Mouse (Mus musculus) mesoderm, embryonic 11.5 days (tissue): ENCODE results near the gene Rnf220.
A peak's percentile ranks its signal among the peaks of the same experiment; 100 is the strongest.

Experiments used
- DNase-seq: peaks from one replicate; pipeline ENCODE4 v3.0.0-alpha.2; 2012; ENCODE audit warnings: low read depth, low spot score

Rnf220 gene

DNA sequence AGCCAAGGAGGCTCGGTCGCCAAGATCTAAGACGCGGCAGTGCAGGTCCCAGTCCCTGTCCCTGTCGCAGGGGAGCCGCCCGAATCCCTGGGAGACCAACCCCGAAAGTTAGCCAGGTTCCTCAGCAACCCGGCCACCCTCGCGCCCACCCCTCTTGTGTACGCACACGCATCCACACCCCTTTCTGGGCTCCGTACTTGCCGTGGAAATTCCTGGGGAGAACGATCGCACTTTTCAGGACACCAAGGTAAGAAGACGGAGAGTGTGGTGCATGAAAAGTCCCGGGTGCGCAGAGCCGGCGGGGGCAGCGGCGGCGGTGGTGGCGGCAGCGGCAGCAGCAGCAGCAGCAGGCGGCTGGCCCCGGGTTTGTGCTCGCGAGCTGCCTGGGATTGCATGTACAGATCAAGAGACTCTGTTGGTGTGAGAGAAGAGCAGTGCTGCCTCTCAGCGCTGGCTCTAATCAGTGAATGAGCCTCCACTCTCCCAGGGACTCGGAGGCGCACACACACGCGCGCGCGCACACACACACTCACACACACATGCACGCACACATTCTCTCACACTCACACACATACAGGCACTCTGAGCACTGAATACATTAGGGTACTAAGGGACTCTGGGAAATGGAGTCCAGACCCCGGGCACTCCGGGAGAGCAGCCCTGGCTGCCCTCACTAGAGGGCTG lies at the start of gene Rnf220:
Gene Rnf220, minus strand, starts transcription at position 571 of the 684 bp plus-strand sequence.
- DNase-seq = peak; percentile 80

- no peak for DNase-seq
Measured at GRCm38 (mm10) chr4:117546616-117547015, 49.8 kb upstream of the Rnf220 start.

DNA sequence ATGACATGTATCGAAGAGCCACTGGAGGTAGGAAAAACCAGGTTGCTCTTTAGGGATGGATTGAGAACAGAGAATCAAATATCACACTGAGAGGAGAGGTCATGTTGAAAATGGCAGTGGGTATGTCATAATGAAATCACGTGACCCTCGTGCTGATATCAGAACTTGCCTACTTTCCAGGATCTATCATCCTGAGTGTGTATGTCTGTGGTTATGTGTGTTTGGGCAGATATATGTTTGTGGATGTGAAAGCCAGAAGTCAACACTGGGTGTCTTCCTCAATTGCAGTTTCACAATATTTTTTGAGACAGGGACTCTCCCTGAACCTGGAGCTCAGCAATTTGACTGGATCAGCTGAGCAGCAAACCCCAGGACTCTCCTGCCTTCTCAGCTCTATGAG lies 48.6 kb upstream of the Rnf220 start:
- no peak for DNase-seq

- no peak for DNase-seq
Measured at GRCm38 (mm10) chr4:117540571-117540970, 43.7 kb upstream of the Rnf220 start.

GRCm38 (mm10) chr4:117539329-117539980 lies 42.6 kb upstream of the Rnf220 start:
- DNase-seq = peak; percentile 61

- DNase-seq = no peak
Measured at GRCm38 (mm10) chr4:117537002-117537401, 40.1 kb upstream of the Rnf220 start.

- no peak for DNase-seq
Measured at GRCm38 (mm10) chr4:117535496-117536200, 38.8 kb upstream of the Rnf220 start.

- DNase-seq = no peak
Measured at GRCm38 (mm10) chr4:117529843-117530242, 33.0 kb upstream of the Rnf220 start.

GRCm38 (mm10) chr4:117527952-117528351 lies 31.1 kb upstream of the Rnf220 start:
- peak; percentile 64 for DNase-seq

DNA sequence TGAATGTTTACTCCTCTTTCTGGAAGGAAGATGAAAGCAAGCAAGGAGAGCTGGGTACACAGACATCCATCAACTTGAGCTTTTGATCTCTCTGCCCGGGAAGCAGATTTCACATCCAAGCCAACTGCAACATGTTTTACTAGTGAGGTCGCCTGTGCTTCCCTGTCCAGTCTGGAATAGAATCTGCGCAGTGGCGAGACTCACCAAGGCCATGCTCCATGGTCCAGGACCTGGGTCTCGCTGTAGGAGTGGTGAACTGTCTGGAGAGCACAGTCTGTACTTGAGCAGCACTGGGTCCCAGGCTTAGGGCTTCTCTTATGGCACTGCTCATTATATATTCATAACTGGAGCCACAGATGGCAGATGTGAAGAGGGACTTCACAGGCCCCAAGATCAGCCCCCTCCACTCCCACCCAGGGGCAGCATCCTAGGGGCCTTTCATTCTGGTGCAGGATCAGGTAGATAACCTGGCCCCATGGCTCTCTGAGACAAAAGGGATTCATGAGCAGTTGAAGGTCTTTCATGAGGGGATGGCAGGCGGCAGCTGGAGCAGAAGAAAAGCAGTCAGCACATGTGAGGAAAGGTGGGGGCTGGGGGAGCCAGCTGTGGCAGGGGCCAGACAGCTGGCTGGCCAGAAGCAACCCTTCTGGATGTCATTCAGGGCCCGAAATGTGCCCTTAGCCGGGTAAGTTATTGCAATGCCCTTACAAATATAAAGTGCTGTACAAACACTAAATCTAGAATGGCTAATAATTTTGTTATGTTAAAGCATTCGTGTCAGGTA lies 30.5 kb upstream of the Rnf220 start:
- peak; percentile 44 for DNase-seq

- no peak for DNase-seq
Measured at GRCm38 (mm10) chr4:117525990-117526389, 29.1 kb upstream of the Rnf220 start.

- DNase-seq = no peak
Measured at GRCm38 (mm10) chr4:117521350-117521749, 24.5 kb upstream of the Rnf220 start.

GRCm38 (mm10) chr4:117518246-117518645 lies 21.4 kb upstream of the Rnf220 start:
- DNase-seq = no peak

GRCm38 (mm10) chr4:117499043-117499442 lies 2.2 kb upstream of the Rnf220 start:
- DNase-seq = no peak

- DNase-seq = peak; percentile 30
Measured at GRCm38 (mm10) chr4:117495869-117496401, 917 bp downstream of the Rnf220 start.

DNA sequence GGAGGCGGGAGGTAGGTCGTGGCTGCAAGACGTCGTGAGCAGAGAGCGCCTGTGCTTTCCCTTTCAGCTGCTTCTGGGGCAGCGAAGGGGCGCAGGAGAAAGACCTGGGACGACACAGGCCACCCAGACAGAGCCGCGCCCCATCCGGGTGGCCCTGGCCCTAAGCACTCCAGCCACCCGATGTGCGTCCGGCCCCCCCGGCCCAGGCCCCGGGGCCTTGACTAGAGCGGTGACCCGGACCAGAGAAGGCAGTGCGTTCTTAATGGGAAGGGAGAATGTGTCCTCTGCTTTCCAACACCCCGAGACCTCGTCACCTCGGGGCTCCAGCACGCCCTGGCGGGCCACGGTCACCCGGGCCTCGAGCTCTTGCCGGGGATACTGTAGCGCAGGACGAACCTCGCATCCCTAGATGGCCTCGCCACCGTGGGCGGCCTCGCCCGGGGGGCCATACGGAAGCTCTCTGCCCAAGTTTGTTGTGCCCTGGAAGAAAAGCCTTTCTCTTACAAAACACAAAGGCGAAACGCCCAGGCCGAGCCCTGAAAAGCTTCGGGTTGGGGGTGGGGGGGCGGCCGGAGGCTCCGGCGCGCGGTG lies 1.8 kb downstream of the Rnf220 start:
- peak; percentile 41 for DNase-seq

DNA sequence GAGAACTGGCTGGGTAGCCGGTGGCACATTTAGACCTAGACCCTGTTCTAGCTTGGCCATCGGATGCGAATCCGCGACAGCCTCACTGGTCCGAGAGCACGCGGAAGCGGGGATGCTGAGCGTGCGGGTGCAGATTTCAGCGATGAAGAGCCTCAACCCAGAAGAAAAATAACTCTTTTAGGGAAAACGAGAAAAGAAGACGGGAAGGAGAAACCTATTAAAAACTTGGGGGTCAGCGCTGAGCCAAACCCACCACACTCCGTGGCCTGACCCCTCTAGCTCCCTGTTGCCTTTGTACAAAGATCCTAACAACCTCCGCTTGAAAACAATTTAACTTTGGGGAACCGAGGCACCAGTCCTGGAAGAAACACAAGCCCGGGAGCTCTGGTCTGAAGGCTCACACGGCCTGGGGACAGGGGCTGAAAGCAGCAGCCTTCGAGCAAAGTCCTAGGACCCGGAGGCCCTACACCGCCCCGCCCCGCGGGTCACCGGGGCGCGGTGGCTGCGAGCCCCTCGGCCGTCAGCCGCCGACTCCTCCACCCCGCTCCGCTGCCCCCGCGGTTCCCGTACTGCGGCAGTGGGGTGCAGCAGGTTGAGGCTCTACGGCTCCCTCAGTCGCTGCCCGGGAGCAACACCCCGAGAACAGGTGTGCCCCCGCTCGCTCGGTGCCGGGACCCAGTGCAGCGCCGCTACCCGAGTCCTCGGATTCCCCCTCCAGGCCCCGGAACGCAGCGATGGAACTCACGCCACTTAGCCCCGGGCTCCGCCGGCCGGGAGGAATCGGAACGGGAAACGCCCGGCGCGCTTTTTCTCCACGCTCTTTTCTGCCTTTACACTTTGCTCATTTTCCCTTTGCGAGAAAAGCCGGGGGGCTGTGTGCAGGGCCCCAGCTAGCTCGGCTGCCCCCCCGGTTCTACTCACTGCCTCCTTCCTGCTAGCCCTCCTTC lies 2.7 kb downstream of the Rnf220 start:
- DNase-seq = peak; percentile 44

- peak; percentile 54 for DNase-seq
Measured at GRCm38 (mm10) chr4:117493161-117493568, 3.7 kb downstream of the Rnf220 start.

- DNase-seq = no peak
Measured at GRCm38 (mm10) chr4:117491840-117492239, 5.0 kb downstream of the Rnf220 start.

DNA sequence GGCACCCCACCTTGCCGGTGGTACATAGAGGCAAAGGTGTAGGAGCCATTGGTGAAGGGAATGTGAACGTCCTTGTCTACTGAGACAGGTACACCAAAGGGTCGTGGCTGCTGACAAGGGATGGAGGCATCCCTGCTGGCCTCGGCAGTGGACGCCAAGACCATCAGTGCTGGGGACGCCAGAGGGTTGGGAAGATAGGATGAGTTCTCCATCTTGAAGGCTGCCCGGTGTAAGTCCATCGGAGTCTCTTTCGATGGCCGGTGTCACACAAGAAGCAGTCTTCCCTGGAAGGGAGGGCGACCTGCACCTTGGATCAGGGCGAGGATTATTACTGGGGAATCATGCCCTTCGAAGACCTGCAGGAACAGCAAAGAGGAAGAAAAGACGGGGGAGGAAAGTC lies 6.9 kb downstream of the Rnf220 start:
- no peak for DNase-seq
